Mouse (Mus musculus) bone marrow macrophage, adult 2 months (primary cell): ENCODE data around the gene Cysltr1.

ENCODE experiments used
- CTCF ChIP-seq: IDR thresholded peaks from 2 replicates; pipeline ENCODE4 v1.5.1; 2012; ENCODE audit warnings: low read depth, mild to moderate bottlenecking, low read length, moderate library complexity
- POLR2A ChIP-seq: IDR thresholded peaks from 2 replicates; pipeline ENCODE4 v1.6.1; 2012; ENCODE audit warnings: mild to moderate bottlenecking, low read depth, low read length, borderline replicate concordance

DNA sequence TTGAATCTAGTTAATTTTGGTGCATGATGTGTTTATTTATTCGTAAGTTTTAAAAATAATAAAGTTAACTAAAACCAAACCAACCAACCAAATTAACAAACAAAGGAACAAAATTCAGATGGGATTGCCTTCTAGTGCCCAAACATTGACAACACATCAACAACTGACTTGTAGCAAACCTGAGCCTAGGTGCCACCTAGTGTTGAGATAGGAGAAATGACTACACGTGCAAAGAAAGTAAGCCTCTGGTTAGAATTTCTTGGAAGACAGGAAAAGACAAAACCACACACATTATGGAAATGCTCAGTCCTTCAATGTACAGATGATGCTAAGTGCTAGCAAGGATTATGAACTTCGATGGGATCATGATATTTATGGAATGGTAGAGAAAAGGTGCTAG lies 67.1 kb downstream of the Cysltr1 start:
- TF ChIP-seq CTCF (no peak), POLR2A (no peak)
